Mouse (Mus musculus): ENCODE data around the gene Slc35f4. TPM values are rescaled to one million over a fixed set of nuclear protein-coding genes. Genes with fewer than 3 reads are reported as not detected.
A peak's percentile ranks its signal among the peaks of the same experiment; 100 is the strongest.

The Slc35f4 gene
- polyA plus RNA-seq (2014; fragmentation: Nextera tagmentation; extraction: Ambion mirVana), result 0.18 TPM in 1 of 2 replicates, not detected in the other

DNA sequence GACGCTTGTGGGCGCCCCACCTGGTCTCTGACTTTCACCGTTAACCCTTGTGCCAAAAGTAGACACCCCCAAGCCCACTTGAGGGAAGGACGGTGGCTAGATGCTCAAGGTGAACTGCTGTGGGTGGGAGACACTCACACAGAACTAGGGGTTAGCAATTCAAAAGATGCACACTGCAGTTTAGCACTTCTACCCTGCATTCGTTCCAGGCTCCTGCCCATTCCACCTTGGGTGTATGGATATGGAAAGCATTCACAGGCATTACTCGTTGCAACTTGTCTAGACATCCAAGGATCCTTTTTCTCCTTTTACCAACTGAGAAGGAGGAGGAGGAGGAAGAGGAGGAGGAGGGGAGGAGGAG, at the start of gene Slc35f4:
Gene Slc35f4, minus strand, starts transcription at position 116 of the 361 bp plus-strand sequence.
- H3K36me3 ChIP-seq (ENCODE audit: control insufficient read depth, insufficient read depth, low read length), result no peaks in the 10 kb centered on the region
- H3K27me3 ChIP-seq (ENCODE audit: control insufficient read depth, insufficient read depth, low read length), result peaks cover 8% of the 10 kb centered on the region; the same call in 1 of the 2 replicates
- no peak within 1 kb of the TSS for H3K27ac ChIP-seq (replicated peaks in 1 of 2; ENCODE audit: control insufficient read depth in 1 of 2, insufficient read depth in 1 of 2, low read depth in 2 of 2, low read length in 2 of 2)
- peaks cover 0 to 5% of the 10 kb centered on the region in 2 experiments; a peak in 2 of 4 replicates for H3K4me1 ChIP-seq (ENCODE audit: control insufficient read depth in 2 of 2, insufficient read depth in 2 of 2, low read length in 2 of 2)
- ATAC-seq (ENCODE audit: insufficient number of reproducible peaks, insufficient read depth, low FRiP score, low read depth), result no peak
- H3K4me2 ChIP-seq (ENCODE audit: low read length), result peak within 1 kb of the TSS; percentile 81
- no peaks in the 10 kb centered on the region for H3K9me3 ChIP-seq (ENCODE audit: control insufficient read depth, low read length)
- no peak within 1 kb of the TSS for H3K9ac ChIP-seq (ENCODE audit: low read length)
- 14% methylated on average over 6 of the region's 6 CpGs for WGBS
- H3K4me3 ChIP-seq (ENCODE audit: control insufficient read depth in 1 of 2, insufficient read depth in 1 of 2, low read depth in 1 of 2, low read length in 2 of 2), result peak within 1 kb of the TSS; percentile 19 to 39; a peak in 3 of 4 replicates

DNA sequence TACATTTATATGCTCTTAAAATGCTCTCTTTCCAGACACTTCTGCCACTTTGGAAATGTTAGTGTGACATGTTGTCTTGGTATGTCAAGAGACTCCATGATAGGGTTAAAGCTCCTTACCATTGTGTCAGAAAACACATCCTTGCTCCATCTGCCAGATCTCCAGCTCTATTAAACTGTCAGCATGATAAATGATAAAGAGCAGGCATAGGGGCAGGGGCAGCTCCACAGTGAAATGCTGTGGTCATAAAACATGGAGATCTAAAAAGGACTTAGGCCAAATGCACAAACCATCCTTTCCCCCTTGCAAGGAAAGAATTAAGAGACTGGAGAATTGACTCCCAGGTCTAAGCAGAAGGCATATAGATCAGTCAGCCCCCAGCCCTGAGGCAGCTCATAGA, 42.5 kb upstream of the Slc35f4 start:
- Histone ChIP-seq H3K27me3 (ENCODE audit: control insufficient read depth, insufficient read depth, low read length) (no peaks in the 10 kb centered on the region), H3K4me3 (ENCODE audit: control insufficient read depth in 1 of 2, insufficient read depth in 1 of 2, low read depth in 1 of 2, low read length in 2 of 2) (no peak overlapping the region), H3K9ac (ENCODE audit: low read length) (no peak overlapping the region), H3K4me2 (ENCODE audit: low read length) (no peak overlapping the region), H3K4me1 (ENCODE audit: control insufficient read depth in 2 of 2, insufficient read depth in 2 of 2, low read length in 2 of 2) (no peaks in the 10 kb centered on the region), H3K9me3 (ENCODE audit: control insufficient read depth, low read length) (no peaks in the 10 kb centered on the region), H3K36me3 (ENCODE audit: control insufficient read depth, insufficient read depth, low read length) (no peaks in the 10 kb centered on the region), H3K27ac (replicated peaks in 1 of 2; ENCODE audit: control insufficient read depth in 1 of 2, insufficient read depth in 1 of 2, low read depth in 2 of 2, low read length in 2 of 2) (no peak overlapping the region)
- ATAC-seq (ENCODE audit: insufficient number of reproducible peaks, insufficient read depth, low FRiP score, low read depth), result no peak

DNA sequence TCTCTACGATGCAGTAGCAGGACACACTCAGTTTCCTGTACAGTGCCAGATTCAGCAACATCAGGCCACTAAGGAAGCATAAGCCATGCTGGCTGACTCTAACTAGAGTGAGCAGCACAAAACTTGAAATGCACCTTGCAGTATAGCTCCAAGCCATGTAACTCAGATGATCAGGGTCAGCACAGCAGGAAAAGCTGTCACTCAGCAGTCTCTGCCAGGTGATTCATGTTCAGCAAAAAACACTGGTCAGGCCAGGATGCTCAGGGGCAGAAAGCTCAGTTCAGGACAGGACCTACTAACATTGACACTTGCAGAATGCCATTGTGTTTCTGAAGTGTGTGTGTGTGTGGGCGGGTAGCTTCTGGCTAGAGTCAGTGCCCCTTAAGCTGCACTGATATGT, 34.9 kb upstream of the Slc35f4 start:
- H3K4me3 ChIP-seq (ENCODE audit: control insufficient read depth in 1 of 2, insufficient read depth in 1 of 2, low read depth in 1 of 2, low read length in 2 of 2), result no peak overlapping the region
- WGBS, result 64% methylated on average over 2 of the region's 2 CpGs
- no peaks in the 10 kb centered on the region for H3K4me1 ChIP-seq (ENCODE audit: control insufficient read depth in 2 of 2, insufficient read depth in 2 of 2, low read length in 2 of 2)
- no peaks in the 10 kb centered on the region for H3K36me3 ChIP-seq (ENCODE audit: control insufficient read depth, insufficient read depth, low read length)
- no peak overlapping the region for H3K27ac ChIP-seq (replicated peaks in 1 of 2; ENCODE audit: control insufficient read depth in 1 of 2, insufficient read depth in 1 of 2, low read depth in 2 of 2, low read length in 2 of 2)
- no peaks in the 10 kb centered on the region for H3K9me3 ChIP-seq (ENCODE audit: control insufficient read depth, low read length)
- no peak overlapping the region for H3K9ac ChIP-seq (ENCODE audit: low read length)
- no peaks in the 10 kb centered on the region for H3K27me3 ChIP-seq (ENCODE audit: control insufficient read depth, insufficient read depth, low read length)
- no peak for ATAC-seq (ENCODE audit: insufficient number of reproducible peaks, insufficient read depth, low FRiP score, low read depth)
- no peak overlapping the region for H3K4me2 ChIP-seq (ENCODE audit: low read length)

DNA sequence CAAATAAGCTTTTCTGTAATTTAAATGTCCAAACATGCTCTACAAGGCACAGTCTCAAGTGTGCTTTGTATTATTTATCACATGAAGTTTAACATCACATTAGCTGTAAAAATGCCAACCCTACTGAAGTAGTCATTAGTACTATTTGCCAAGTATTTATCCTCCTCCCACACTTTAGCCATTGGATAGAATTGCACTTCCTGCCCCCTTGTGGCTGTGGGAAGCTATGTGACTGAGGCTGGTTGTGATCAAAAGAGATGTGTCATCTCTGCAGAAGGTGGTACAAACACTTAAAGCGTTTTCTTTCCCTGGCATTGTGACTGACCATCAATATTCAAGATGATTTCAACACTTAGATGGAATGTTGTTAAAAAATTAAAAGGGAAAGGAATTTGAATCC, 14.3 kb upstream of the Slc35f4 start:
- no peaks in the 10 kb centered on the region for H3K36me3 ChIP-seq (ENCODE audit: control insufficient read depth, insufficient read depth, low read length)
- 27% methylated on average over 1 of the region's 1 CpGs for WGBS
- no peak for ATAC-seq (ENCODE audit: insufficient number of reproducible peaks, insufficient read depth, low FRiP score, low read depth)
- H3K4me2 ChIP-seq (ENCODE audit: low read length), result no peak overlapping the region
- no peaks in the 10 kb centered on the region for H3K9me3 ChIP-seq (ENCODE audit: control insufficient read depth, low read length)
- H3K9ac ChIP-seq (ENCODE audit: low read length), result no peak overlapping the region
- H3K27me3 ChIP-seq (ENCODE audit: control insufficient read depth, insufficient read depth, low read length), result no peaks in the 10 kb centered on the region
- H3K4me1 ChIP-seq (ENCODE audit: control insufficient read depth in 2 of 2, insufficient read depth in 2 of 2, low read length in 2 of 2), result no peaks in the 10 kb centered on the region
- no peak overlapping the region for H3K27ac ChIP-seq (replicated peaks in 1 of 2; ENCODE audit: control insufficient read depth in 1 of 2, insufficient read depth in 1 of 2, low read depth in 2 of 2, low read length in 2 of 2)
- no peak overlapping the region for H3K4me3 ChIP-seq (ENCODE audit: control insufficient read depth in 1 of 2, insufficient read depth in 1 of 2, low read depth in 1 of 2, low read length in 2 of 2)

DNA sequence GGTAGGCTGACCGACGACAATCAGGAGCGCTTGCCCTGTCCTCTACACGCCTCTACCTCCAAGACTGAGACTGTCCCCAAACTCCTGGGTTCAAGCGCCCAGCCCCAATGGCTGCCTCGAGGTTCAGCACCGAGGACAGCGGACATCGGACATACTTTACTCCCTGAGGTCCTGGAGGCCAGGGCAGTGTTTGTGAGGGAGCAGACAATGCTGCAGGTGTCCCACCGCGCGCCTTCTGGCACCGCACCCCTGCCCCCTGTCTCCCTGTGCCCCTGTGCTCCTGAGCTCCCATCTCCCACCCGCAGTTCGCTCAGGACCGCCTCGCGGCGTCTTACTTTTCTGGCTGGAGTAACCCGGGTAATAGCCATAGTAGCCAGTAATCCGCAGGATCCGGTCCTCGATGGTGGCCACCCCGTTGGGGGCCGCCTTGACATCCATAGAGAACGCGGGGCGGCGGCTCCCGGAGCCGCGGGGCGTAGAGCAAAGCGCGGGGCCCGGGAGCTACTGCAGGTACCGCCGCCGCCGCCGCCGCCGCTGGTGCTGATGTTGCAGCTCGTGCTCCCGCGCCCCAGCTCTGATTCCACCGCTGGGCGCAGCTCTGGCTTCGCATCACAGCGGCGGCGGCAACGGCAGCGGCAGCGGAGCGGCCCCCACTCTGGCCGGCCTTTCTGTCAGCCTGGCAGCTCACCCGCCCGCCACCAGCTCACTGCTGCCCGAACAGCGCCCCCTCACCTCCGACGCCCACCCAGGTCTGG, 493 bp downstream of the Slc35f4 start:
- Histone ChIP-seq H3K4me3 (ENCODE audit: control insufficient read depth in 1 of 2, insufficient read depth in 1 of 2, low read depth in 1 of 2, low read length in 2 of 2) (peak overlapping the region; percentile 19 to 39; a peak in 3 of 4 replicates), H3K4me2 (ENCODE audit: low read length) (peak overlapping the region; percentile 81), H3K36me3 (ENCODE audit: control insufficient read depth, insufficient read depth, low read length) (no peaks in the 10 kb centered on the region), H3K27me3 (ENCODE audit: control insufficient read depth, insufficient read depth, low read length) (peaks cover 8% of the 10 kb centered on the region; the same call in 1 of the 2 replicates), H3K9me3 (ENCODE audit: control insufficient read depth, low read length) (no peaks in the 10 kb centered on the region), H3K27ac (replicated peaks in 1 of 2; ENCODE audit: control insufficient read depth in 1 of 2, insufficient read depth in 1 of 2, low read depth in 2 of 2, low read length in 2 of 2) (no peak overlapping the region), H3K4me1 (ENCODE audit: control insufficient read depth in 2 of 2, insufficient read depth in 2 of 2, low read length in 2 of 2) (peaks cover 0 to 5% of the 10 kb centered on the region in 2 experiments; a peak in 2 of 4 replicates), H3K9ac (ENCODE audit: low read length) (no peak overlapping the region)
- peak; percentile 69 for ATAC-seq (ENCODE audit: insufficient number of reproducible peaks, insufficient read depth, low FRiP score, low read depth)
- 1% methylated on average over 62 of the region's 63 CpGs for WGBS

DNA sequence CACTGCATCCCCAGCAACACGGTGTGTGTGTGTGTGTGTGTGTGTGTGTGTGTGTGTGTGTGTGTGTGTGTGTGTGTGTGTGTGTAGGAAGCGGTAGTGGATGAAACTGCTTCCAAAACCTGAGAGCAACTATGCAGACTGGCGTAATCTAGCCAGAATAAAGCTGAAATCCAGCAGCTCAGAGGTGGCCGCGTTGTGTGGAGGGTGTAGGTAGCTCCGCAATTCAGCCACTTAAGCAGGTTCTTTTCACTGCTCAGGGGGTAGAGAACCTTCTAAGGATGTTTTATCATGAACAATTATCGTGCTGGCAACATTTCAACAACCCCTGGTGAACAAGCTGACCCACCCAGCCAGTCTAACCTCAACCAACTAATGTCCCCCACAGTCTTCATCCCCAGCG, 1.2 kb downstream of the Slc35f4 start:
- Histone ChIP-seq H3K36me3 (ENCODE audit: control insufficient read depth, insufficient read depth, low read length) (no peaks in the 10 kb centered on the region), H3K4me3 (ENCODE audit: control insufficient read depth in 1 of 2, insufficient read depth in 1 of 2, low read depth in 1 of 2, low read length in 2 of 2) (no peak overlapping the region), H3K27ac (replicated peaks in 1 of 2; ENCODE audit: control insufficient read depth in 1 of 2, insufficient read depth in 1 of 2, low read depth in 2 of 2, low read length in 2 of 2) (no peak overlapping the region), H3K27me3 (ENCODE audit: control insufficient read depth, insufficient read depth, low read length) (peaks cover 8% of the 10 kb centered on the region; the same call in 1 of the 2 replicates), H3K4me2 (ENCODE audit: low read length) (no peak overlapping the region), H3K9me3 (ENCODE audit: control insufficient read depth, low read length) (no peaks in the 10 kb centered on the region), H3K4me1 (ENCODE audit: control insufficient read depth in 2 of 2, insufficient read depth in 2 of 2, low read length in 2 of 2) (peaks cover 0 to 5% of the 10 kb centered on the region in 2 experiments; a peak in 2 of 4 replicates), H3K9ac (ENCODE audit: low read length) (no peak overlapping the region)
- no peak for ATAC-seq (ENCODE audit: insufficient number of reproducible peaks, insufficient read depth, low FRiP score, low read depth)
- 68% methylated on average over 8 of the region's 8 CpGs for WGBS

DNA sequence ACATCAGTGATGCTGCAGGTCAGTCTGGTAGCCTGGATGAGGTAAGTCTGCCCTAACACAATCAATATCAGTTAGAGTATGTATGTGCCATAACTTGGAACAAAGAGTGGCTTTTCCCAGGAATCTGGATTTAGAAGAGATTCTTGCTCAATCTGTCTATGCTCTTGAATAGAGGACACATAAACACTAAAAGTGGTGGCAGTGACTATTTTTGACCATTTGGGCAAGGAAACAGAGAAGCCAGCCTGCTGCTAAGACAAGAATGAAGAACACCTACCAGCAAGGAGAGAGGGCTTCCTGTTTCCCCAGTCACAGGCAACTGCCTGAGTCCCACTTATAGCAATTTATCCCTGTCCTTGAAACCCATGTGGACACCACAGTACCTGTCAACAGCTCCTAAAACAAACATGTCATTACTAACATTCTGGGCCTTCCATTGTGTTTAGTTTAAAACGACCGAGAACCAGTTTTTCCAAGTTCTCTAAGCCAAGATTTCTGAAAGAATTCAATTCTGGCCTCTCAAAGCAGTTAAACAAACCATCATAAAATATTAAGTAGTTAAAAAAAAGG, 10.7 kb downstream of the Slc35f4 start:
- peaks cover 0 to 11% of the 10 kb centered on the region in 2 experiments; a peak in 2 of 4 replicates for H3K4me1 ChIP-seq (ENCODE audit: control insufficient read depth in 2 of 2, insufficient read depth in 2 of 2, low read length in 2 of 2)
- H3K4me3 ChIP-seq (ENCODE audit: control insufficient read depth in 1 of 2, insufficient read depth in 1 of 2, low read depth in 1 of 2, low read length in 2 of 2), result no peak overlapping the region
- no peak overlapping the region for H3K4me2 ChIP-seq (ENCODE audit: low read length)
- WGBS, result 32% methylated on average over 2 of the region's 2 CpGs
- no peaks in the 10 kb centered on the region for H3K27me3 ChIP-seq (ENCODE audit: control insufficient read depth, insufficient read depth, low read length)
- no peak for ATAC-seq (ENCODE audit: insufficient number of reproducible peaks, insufficient read depth, low FRiP score, low read depth)
- peak overlapping the region; percentile 69 to 81 for H3K27ac ChIP-seq (replicated peaks in 1 of 2; ENCODE audit: control insufficient read depth in 1 of 2, insufficient read depth in 1 of 2, low read depth in 2 of 2, low read length in 2 of 2)
- no peaks in the 10 kb centered on the region for H3K9me3 ChIP-seq (ENCODE audit: control insufficient read depth, low read length)
- no peak overlapping the region for H3K9ac ChIP-seq (ENCODE audit: low read length)
- H3K36me3 ChIP-seq (ENCODE audit: control insufficient read depth, insufficient read depth, low read length), result no peaks in the 10 kb centered on the region
